Mouse (Mus musculus) heart, postnatal 0 days (tissue): ENCODE measurements at regions not wholly inside any gene's neighbourhood (a gene's known extent, or its start where the extent isn't known, plus 50 kb on each side); places are given as distances from the start of the nearest gene placed in this dataset.

Experiments
- ATAC-seq: fragments of 200-750 bp; cut with Nextera tagmentation; 2 replicates; pipeline ENCODE4 v1.8.0; 2017; ENCODE audit warnings: low read depth, moderate number of reproducible peaks, moderate library complexity; ENCODE audit not compliant: insufficient read depth
- DNase-seq: peaks from one replicate; pipeline ENCODE4 v3.0.0-alpha.2; 2016; ENCODE audit warnings: low spot score
- H3K27ac ChIP-seq: fragments of 300-500 bp; sonication (generic); 2 replicates; pipeline ENCODE4 v1.5.1; 2014; ENCODE audit warnings: low read depth, mild to moderate bottlenecking
- H3K27me3 ChIP-seq: fragments of 300-500 bp; sonication (generic); 2 replicates; pipeline ENCODE4 v1.6.1; 2014; ENCODE audit warnings: low read length, mixed read lengths; ENCODE audit not compliant: control insufficient read depth, insufficient read depth
- H3K36me3 ChIP-seq: fragments of 300-500 bp; sonication (generic); replicated peaks from 2 replicates; pipeline ENCODE4 v1.6.1; 2014; ENCODE audit warnings: low read length, mixed read lengths; ENCODE audit not compliant: control insufficient read depth, insufficient read depth
- H3K4me1 ChIP-seq: fragments of 300-500 bp; sonication (generic); 2 replicates; pipeline ENCODE4 v1.6.1; 2014; ENCODE audit warnings: antibody characterized with exemption; ENCODE audit not compliant: control insufficient read depth, insufficient read depth
- H3K4me2 ChIP-seq: fragments of 300-500 bp; sonication (generic); 2 replicates; pipeline ENCODE4 v1.6.1; 2014; ENCODE audit warnings: low read depth, mild to moderate bottlenecking, low read length, moderate library complexity
- H3K4me3 ChIP-seq: fragments of 300-500 bp; sonication (generic); 2 replicates; pipeline ENCODE4 v1.5.1; 2014; ENCODE audit warnings: low read depth, low read length
- H3K9ac ChIP-seq: fragments of 300-500 bp; sonication (generic); replicated peaks from 2 replicates; pipeline ENCODE4 v1.6.1; 2014; ENCODE audit warnings: low read depth, low read length, mixed read lengths
- H3K9me3 ChIP-seq: fragments of 300-500 bp; sonication (generic); replicated peaks from 2 replicates; pipeline ENCODE4 v1.6.1; 2016; ENCODE audit warnings: low read length; ENCODE audit not compliant: control insufficient read depth
- CTCF ChIP-seq: IDR thresholded peaks from 2 replicates; pipeline ENCODE4 v1.5.1; 2016; ENCODE audit warnings: antibody characterized with exemption, control low read depth, low read depth
- EP300 ChIP-seq: IDR thresholded peaks from 2 replicates; pipeline ENCODE4 v1.6.1; 2016; ENCODE audit warnings: antibody characterized with exemption, low read depth
- WGBS: fragments of 180-500 bp; shearing (Covaris S2); extraction: QIAGEN DNeasy Blood & Tissue Kit; methylation state at CpG from one replicate; pipeline ENCODE4 v1.1.7; 2014; 5-methylcytosine and 5-hydroxymethylcytosine counted together

DNA sequence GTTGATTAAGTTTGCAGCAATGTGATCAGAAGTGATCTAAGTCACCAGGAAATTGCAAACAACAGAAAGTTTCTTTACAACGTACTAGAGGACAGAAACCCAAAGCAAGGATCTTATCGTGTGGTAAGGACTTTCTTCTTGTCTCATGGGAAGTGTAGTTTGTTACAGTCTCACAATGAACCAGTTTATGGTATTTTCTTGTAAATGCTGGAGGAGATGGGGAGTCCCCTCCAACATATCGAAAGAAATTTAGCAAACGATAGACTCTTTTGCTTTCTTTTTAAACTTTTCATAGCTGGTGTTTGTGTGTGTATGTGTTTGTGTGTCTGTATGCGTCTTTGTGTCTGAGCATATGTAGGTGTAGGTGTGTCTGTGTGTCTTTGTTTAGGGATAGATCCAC, 453.0 kb upstream of the Dab2 start:
- Histone ChIP-seq H3K9me3 (no peaks in the 10 kb centered on the region), H3K4me2 (no peak overlapping the region), H3K4me1 (no peaks in the 10 kb centered on the region), H3K4me3 (no peak overlapping the region), H3K27ac (no peak overlapping the region), H3K36me3 (no peaks in the 10 kb centered on the region), H3K9ac (no peak overlapping the region), H3K27me3 (no peaks in the 10 kb centered on the region)
- ATAC-seq (no peak), DNase-seq (no peak)
- WGBS = 80% methylated on average over 5 of the region's 5 CpGs
- TF ChIP-seq EP300 (no peak), CTCF (no peak)

DNA sequence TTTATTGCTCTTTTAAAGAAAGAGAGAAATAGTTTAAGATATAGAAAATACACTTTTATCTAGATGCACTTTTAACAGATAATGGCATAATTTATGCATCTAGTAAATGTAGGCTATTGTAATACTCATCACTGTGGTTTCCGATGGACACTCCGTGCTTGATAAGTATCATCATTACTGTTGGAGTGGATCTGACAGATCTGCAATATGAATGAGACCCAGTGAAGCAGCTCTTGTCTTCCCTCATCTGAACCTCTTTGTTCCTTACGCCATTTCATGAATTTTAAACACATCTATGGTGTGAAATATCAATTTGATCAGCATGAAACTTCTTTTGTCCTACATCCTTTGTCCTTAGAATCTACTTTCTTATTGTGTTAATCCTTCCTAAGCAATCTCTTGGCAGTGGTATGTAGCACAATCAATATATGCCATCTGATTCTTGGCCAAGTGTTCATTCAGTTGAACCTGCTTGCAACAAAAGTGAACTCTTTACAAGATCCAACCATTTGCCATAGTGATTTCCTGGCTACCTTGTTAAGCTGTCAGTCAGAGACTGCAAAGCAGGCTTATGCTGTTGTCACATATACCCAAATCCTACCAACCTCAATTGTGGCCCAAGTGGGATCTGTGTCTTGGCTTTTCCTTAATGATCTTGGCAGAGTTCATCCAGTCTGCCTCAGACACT, 452.0 kb upstream of the Dab2 start:
- WGBS = 92% methylated on average over 3 of the region's 3 CpGs
- no peak for ATAC-seq
- no peaks in the 10 kb centered on the region for H3K4me1 ChIP-seq

DNA sequence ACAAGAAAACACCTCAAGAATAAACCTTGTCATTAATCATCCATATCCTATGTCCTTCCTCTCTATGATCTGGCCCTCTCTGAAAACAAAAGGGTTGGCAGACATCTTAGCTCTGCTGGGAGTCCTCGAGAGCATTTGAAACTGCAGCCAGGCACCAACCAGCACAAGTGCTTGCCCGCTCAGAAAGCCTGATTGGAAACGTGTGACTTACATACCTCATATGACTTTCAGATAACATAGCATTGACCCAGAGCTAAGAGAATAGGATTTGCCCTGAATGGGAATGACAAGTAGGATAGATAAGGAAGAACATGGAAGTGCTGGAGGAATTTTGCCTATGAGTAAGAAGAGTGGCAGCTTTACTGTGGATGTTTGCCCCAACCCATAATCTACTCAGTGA, 447.1 kb upstream of the Dab2 start:
- Histone ChIP-seq H3K27me3 (no peaks in the 10 kb centered on the region), H3K36me3 (no peaks in the 10 kb centered on the region), H3K27ac (no peak overlapping the region), H3K4me2 (no peak overlapping the region), H3K4me3 (no peak overlapping the region), H3K4me1 (no peaks in the 10 kb centered on the region), H3K9ac (no peak overlapping the region), H3K9me3 (no peaks in the 10 kb centered on the region)
- TF ChIP-seq EP300 (no peak), CTCF (no peak)
- 13% methylated on average over 3 of the region's 3 CpGs for WGBS
- ATAC-seq = peak; percentile 67; the same call in 1 of the 2 replicates
- DNase-seq = peak; percentile 28

More for the DNA sequence above, 452.0 kb upstream of the Dab2 start:
- Histone ChIP-seq H3K9ac (no peak overlapping the region), H3K36me3 (no peaks in the 10 kb centered on the region), H3K27me3 (no peaks in the 10 kb centered on the region), H3K27ac (no peak overlapping the region), H3K4me2 (no peak overlapping the region), H3K9me3 (no peaks in the 10 kb centered on the region), H3K4me3 (no peak overlapping the region)
- no peak for DNase-seq
- TF ChIP-seq EP300 = no peak
- TF ChIP-seq CTCF = no peak

DNA sequence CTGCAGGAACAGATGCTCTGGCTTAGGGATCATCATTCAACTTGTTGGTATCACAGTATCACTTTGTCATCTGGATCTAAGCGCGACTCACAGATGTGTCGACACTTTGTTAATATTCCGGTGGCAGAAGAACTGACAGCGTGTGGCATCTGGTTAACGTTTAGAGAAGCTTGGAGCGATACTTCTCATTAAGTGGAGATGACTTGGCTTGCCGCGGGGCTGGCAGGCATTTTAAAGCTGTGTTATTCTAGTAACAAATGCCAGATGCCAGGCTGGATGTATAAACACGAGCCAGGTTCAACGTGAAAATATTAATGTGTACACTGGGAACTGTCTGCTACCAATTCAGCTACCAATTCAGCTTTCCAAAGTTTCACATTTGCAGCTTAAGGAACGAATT, 430.3 kb upstream of the Dab2 start:
- WGBS = 18% methylated on average over 12 of the region's 12 CpGs
- H3K4me2 ChIP-seq = peak overlapping the region; percentile 38

DNA sequence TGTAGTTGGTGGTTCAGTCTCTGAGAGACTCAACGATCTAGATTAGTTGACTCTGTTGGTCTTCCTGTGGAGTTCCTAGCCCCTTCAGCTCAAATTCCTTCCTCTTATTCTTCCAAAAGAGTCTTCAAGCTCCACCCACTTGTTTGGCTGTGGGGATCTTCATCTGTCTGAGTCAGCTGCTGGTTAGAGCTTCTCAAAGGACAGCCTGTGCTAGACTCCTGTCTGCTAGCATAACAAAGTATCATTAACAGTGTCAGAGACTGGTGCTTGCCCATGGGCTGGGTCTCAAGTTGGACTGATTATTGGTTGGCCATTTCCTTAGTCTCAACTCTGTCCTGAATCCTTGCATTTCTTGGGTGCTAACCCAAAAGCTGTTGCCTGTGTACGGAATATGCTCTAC, 429.7 kb upstream of the Dab2 start:
- Histone ChIP-seq H3K4me2 (peak overlapping the region; percentile 38; the same call in 1 of the 2 replicates), H3K4me1 (no peaks in the 10 kb centered on the region), H3K9ac (no peak overlapping the region), H3K4me3 (no peak overlapping the region), H3K27ac (no peak overlapping the region), H3K27me3 (no peaks in the 10 kb centered on the region), H3K9me3 (no peaks in the 10 kb centered on the region), H3K36me3 (no peaks in the 10 kb centered on the region)
- WGBS = 54% methylated on average over 2 of the region's 2 CpGs
- ATAC-seq = no peak
- TF ChIP-seq EP300 (no peak), CTCF (no peak)
- no peak for DNase-seq

More for the DNA sequence above, 430.3 kb upstream of the Dab2 start:
- ATAC-seq (no peak), DNase-seq (no peak)
- TF ChIP-seq CTCF (no peak), EP300 (no peak)
- Histone ChIP-seq H3K27ac (no peak overlapping the region), H3K9me3 (no peaks in the 10 kb centered on the region), H3K4me1 (no peaks in the 10 kb centered on the region), H3K4me3 (no peak overlapping the region), H3K36me3 (no peaks in the 10 kb centered on the region), H3K27me3 (no peaks in the 10 kb centered on the region), H3K9ac (no peak overlapping the region)

DNA sequence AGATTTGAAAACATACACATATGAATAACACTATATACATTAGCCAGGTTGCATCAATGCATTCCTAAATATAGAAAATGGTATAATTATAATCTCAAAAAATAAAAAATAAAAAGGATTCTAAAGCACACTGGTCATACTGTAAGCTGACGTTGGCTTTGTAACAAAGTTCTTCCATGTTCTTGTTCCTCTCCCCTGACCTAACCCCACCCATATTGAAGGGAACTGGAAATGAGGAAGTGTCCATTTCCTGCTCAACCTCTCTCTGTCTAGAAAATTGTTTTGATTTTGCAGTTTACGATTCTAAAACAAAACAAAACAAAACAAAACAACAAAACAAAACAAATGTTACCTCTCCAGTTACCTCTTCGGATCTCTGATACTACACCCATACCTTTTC, 427.5 kb upstream of the Dab2 start:
- no peak for ATAC-seq
- Histone ChIP-seq H3K4me2 (no peak overlapping the region), H3K27ac (no peak overlapping the region), H3K4me3 (no peak overlapping the region), H3K27me3 (no peaks in the 10 kb centered on the region), H3K4me1 (no peaks in the 10 kb centered on the region), H3K9ac (no peak overlapping the region), H3K36me3 (no peaks in the 10 kb centered on the region), H3K9me3 (no peaks in the 10 kb centered on the region)
- TF ChIP-seq CTCF (no peak), EP300 (no peak)
- DNase-seq = no peak
- WGBS = 70% methylated on average over 3 of the region's 3 CpGs
